Mouse (Mus musculus) spleen, adult 12 weeks (tissue): Measurements from ENCODE around the gene Phf21a.

ENCODE experiments used
- DNase-seq: peaks from one replicate; pipeline ENCODE4 v3.0.0; 2022; ENCODE audit warnings: low spot score

The Phf21a gene

GRCm38 (mm10) chr2:92092817-92093216 is at the start of gene Phf21a:
TSS of gene Phf21a (plus strand) at chr2:92093117.
- no peak for DNase-seq

- no peak for DNase-seq
Observed at GRCm38 (mm10) chr2:92043285-92043684, 49.6 kb upstream of the Phf21a start.

DNA sequence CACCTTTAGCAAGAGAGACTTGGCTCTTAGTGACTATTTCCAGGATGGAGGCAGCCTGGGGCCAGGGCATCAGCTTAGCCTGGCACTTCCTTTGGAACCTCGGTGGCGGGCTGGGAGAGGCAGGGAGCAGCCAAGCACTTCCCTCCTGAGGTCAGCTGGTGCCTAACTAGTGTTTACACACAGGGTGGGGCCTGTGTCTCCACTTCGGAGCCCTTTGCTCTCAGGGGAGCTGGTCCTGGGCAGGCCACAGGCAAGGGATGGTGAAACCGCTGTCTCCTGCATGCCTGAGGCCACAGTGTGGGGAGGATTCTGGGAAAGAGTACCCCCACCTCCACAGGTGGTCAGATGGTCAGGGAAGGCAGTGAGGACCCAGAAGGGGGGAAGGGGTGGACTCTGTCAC is 45.3 kb upstream of the Phf21a start:
- no peak for DNase-seq

DNA sequence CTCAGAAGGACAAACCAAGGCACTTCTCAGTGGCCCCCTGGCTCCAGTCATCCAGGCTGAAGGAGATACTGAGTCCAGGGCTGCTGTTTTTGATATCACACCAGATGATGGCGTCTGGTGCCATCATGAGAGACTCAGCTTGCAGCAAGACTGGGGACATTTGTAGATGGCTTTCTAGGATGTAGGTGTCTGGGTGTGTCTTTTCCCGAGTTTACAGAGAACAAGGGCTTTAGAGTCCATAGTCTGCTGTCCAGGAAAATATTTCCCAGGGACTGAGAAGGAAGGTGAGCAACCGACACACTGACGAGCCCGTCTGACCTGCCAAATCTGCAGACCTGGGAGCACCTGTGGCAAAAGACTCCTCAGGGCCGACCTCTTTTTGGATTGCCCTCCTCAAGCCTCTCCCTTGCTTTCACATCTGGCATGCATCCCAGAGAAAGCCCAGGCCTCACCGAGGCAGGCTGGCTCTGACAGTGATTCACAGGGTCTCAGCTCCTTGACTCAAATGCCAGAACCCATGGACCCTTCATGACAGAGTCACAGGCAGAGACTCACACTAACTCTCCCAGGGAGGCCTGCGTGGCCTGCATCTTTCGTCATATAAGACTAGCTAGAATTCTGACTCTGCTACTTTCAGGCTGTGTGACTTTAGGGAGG is 44.8 kb upstream of the Phf21a start:
- DNase-seq: no peak

- DNase-seq: no peak
Observed at GRCm38 (mm10) chr2:92052188-92052587, 40.7 kb upstream of the Phf21a start.

- DNase-seq: no peak
Observed at GRCm38 (mm10) chr2:92052754-92053153, 40.2 kb upstream of the Phf21a start.

GRCm38 (mm10) chr2:92055101-92055813 is 37.7 kb upstream of the Phf21a start:
- DNase-seq: peak; percentile 40

- peak; percentile 6 for DNase-seq
Observed at GRCm38 (mm10) chr2:92055831-92056236, 37.1 kb upstream of the Phf21a start.

- no peak for DNase-seq
Observed at GRCm38 (mm10) chr2:92056760-92057159, 36.2 kb upstream of the Phf21a start.

DNA sequence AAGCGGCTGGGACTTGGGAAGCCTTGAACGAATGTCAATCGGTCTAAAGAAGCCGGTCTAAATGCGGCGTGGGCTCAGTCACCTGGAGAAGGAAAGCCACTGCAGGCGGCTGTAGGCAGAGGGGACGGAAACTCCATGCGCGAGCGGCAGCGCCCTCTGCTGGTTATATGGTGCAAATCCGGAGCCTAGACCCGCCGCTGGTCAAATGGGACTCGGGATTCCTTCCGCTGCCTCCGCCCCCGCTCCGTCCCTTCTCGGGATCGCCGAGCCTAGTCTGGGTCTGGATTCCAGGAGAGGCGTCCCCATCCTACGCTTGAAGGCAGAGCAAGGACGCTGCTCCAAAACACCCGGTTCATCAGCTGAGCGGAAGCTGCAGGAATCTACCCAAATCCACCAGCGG is 34.4 kb upstream of the Phf21a start:
- DNase-seq: peak; percentile 51

- no peak for DNase-seq
Observed at GRCm38 (mm10) chr2:92058936-92059335, 34.0 kb upstream of the Phf21a start.

DNA sequence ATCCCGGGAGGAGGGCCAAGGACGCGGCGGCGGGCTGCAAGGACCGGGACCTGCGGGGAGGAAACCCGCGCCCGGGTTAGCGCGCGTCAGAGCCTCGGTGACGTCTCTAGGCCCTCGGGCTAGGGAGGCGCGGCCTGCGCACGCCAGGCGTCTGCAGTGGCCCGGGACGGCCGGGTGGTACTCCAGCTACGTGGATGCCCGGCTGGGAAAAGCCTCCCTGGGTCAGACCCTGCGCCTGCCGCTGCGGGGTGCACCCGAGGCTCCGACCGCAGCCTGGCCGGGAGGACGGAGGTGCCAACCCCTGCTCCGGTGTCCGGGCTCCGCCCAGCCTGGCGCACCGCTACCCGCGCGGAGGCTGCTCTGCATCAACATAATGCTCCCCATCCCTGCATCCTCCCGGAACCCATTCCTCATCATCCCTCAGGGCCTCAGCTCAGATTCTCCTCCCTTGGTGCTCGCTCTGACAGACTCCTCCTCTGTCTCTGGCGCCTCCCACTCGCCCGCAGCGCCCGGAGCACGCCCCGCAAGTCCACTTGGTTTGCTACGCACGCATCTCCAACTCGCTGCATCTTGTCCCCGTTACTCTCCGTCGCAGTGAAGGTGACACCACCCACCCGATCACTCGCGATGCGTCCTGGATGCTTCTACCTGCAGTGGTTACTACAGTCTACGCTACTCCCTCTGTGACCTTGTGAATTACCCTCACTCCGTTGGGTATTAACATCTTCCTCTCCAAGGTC is 33.3 kb upstream of the Phf21a start:
- peak; percentile 7 for DNase-seq

DNA sequence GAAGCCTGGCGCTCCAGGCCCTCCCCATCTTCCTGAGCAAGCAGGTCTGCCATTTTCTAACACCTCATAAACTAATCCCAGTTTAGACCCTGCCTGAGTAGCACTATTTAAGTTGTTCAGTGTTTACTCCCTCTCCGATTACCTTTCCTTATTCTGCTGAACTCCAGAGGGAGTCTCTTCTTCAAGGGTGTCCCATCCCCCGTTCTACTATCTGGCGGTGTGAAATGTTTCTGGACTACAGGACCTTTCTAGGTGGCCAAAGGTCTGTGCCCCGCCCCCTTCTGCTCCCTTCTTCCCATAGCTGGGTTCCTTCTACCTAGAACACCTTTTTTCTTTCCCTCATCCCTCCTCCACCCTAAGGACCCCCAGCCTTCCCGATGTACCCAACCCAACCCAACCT is 32.6 kb upstream of the Phf21a start:
- no peak for DNase-seq

DNA sequence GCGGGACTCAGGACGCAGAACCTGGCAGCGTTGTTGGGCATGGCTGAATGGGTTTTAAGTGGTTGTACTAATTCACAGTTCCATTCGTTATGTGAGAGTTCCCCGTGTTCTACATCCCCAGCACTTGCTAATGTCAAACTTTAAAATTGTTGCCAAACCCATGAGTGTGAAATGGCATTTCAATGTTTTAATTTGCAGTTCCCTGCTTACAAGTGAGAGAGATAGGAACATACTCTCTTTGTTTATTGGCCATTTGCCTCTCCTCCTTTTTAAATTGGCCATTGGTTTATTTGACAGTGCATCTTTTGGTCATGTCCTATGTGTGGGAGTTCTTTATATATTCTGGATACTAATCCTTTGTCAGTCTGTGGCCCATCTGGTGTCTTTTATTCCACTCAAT is 31.6 kb upstream of the Phf21a start:
- no peak for DNase-seq

DNA sequence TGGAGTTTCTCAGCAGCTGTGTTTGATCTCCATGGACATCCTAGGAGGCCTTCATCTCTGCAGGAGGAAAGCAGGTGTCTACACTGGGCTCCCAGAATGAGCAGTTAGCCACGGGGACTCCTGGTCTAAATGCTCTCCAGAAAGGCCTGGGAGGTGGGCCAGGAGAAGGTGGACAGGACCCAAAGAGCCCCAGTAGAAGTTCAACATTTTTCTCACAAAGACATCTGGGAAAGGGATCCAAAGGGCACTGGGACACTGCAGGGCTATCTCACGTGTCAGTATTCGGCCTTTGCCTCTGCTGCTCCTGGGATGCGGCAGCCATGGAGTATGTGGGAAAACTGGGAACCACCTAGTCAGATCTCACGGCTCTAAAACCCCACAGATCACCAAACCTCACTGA is 29.8 kb upstream of the Phf21a start:
- no peak for DNase-seq

- no peak for DNase-seq
Observed at GRCm38 (mm10) chr2:92065269-92065888, 27.5 kb upstream of the Phf21a start.

DNA sequence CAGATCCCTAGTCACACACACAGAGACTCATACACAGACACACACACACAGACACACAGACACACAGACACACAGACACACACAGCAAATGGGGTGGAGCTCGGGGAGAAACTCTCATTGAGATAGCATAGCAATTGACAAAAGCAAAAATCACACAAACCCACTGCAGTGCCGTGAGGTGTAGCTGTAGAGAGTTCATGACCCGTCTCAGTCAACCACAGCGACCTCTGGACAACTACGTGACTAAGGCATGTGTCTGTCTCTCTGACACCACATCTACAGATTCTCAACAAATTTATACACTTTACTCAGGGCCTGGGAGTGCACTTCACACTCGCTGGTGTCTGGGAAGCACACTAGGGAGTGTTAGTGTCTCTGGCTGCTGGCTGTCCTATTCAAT is 27.0 kb upstream of the Phf21a start:
- DNase-seq: no peak

GRCm38 (mm10) chr2:92066899-92067298 is 26.0 kb upstream of the Phf21a start:
- no peak for DNase-seq

DNA sequence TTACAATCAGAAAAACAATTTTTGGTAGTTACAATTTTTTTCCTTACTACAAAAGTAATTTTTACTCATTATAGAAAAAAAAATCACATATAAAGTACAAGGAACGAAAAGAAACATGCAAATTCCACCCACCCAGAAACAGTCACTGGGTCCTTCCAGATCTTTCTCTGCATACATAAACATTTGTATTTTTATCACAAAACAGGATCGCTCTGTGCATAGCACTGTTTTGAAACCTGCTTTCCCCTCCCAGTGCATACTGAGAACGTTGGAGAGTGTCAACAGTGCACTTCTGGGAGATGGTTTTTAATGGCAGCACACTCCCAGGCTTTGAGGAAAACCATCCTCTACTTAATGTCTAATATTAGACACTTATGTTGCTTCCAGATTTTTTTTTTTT is 25.3 kb upstream of the Phf21a start:
- DNase-seq: no peak

- no peak for DNase-seq
Observed at GRCm38 (mm10) chr2:92069630-92070029, 23.3 kb upstream of the Phf21a start.

DNA sequence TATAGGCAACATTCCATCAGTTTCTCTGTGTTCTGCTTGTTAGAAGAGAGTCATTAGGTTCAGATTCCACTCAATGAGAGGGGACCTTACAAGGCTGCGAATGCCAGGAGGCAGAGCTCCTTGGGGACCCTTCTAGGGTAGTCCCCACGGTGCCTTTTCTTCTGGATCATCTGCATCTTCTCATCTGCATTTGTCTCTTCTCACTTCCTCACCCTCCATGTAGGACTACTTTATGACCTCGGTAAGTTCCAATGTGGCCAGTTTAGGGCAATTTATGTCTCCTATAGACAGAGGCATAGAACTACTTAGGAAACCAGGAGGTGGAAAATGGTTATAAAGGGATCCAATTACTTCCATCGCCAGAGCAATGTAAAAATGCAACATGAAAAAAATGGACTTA is 21.8 kb upstream of the Phf21a start:
- DNase-seq: no peak

- no peak for DNase-seq
Observed at GRCm38 (mm10) chr2:92076086-92076692, 16.7 kb upstream of the Phf21a start.
